Mouse (Mus musculus) frontal cortex, postnatal 14 days (tissue): ENCODE data around the gene Stkld1.
A peak's percentile ranks its signal among the peaks of the same experiment; 100 is the strongest.

Source experiments
- DNase-seq, 2 experiments: peaks; one replicate each; pipeline ENCODE4 v3.0.0; 2022; ENCODE audit warnings: low spot score in 2 of 2

Gene Stkld1

DNA sequence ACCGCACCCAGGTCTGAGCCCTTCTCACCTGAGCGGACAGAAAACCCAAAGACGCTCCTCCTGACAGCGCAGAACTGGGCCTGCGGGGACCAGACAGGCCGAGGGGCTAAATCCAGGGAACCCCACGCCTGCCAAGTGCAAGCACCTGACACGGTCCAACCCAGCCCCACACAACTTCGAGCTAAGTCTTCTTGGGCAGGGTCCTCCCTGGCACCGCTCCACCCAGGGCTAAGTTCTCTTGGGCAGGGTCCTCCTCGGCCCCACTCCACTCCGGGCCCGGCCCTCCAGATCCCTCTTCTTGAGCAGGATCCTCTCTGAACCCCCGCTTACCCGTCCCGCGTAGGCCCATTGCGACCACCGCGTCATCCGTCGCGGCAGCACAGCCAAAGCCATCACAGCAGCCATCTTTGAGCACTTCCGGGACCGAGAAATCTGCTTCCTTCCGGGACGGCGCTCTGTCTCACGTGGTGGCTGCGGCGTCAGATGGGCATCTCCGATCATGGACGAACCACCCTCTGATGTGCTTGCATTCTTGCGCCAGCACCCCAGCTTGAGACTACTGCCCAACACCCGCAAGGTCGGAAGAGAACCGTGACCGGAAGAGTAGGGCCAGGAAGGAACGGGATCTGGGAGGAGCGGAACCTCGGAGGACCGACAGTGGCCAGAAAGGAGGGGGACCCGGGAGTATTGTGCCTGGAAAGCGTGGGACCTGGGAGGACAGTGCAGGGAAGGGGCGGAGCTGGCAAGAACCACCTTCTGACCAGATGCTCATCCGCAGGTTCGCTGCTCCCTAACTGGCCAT is 17.7 kb upstream of the Stkld1 start, which contains the start of the genes Surf2 and Surf1:
Gene Surf2, plus strand, starts transcription at position 441 of the 802 bp plus-strand sequence.
Gene Surf1, minus strand, starts transcription at position 604 of the 802 bp plus-strand sequence.
- DNase-seq, result peak; percentile 80 to 81

DNA sequence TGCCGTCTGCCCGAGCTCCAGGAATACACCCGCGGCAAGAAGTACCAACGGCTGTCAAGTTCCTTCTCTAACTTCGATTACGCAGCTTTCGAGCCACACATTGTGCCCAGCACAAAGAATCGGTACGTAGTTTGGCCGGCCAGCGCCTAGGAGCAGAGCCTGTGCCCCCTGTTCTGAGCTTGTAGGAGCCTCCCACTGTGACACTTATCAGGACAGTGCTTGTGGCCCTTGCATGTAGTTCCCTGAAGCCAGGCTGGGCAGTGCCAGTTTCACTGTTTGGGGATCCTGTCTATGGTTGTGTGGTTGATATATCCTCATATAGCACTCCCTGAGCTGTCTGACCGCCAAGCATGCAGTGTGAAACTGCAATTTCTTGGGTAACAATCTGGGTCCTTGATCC is 17.1 kb upstream of the Stkld1 start:
- no peak for DNase-seq

DNA sequence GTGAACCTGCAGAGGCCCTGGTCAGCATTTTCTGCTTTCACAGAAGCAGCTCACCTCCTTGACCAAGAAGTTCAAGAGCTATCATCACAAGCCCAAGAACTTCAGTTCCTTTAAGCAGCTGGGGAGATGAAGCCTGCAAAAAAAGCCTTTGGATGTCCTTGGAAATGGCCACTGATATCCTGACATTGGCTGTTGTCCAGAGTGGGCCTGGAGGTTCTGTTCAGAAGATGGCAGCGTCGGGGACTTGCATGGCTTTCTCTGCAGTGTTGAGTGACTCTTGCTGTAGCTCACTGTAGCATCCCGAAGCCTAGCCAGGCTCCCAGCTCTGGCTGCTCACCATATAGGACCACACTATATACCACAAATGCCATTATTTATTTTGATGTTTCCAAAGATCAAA is 14.2 kb upstream of the Stkld1 start:
- DNase-seq, result no peak

DNA sequence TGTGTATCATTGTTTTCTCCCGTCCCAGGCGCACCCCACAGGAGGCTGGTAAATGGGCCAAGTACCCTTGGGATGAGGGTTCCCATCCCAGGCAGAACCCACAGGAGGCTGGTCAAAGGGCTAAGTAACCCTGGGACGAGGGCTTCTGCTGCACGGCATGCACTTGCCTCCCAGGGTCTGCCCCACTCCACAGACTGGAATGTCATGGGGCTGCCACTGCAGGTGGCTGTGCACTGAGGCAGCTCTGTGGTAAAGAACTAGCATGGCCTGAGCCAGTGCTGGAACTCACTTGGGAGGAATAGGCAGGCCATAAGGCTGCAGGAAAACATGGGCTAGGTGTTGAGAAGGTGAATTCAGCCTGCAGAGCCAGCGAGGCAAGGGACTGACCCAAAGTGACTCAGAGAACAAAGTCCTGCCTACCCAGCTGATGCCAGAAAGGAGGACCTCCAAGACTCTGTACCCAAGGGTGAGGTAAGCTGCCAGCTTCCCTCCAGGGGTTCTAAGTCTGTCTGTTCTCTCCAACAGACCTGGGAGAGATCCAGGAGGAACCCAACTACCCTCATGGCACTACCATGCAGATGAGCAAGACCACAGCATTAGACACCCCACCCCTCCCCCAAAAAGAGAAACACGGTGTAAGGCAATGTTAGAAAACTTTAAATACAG is 13.5 kb upstream of the Stkld1 start:
- DNase-seq, result no peak

DNA sequence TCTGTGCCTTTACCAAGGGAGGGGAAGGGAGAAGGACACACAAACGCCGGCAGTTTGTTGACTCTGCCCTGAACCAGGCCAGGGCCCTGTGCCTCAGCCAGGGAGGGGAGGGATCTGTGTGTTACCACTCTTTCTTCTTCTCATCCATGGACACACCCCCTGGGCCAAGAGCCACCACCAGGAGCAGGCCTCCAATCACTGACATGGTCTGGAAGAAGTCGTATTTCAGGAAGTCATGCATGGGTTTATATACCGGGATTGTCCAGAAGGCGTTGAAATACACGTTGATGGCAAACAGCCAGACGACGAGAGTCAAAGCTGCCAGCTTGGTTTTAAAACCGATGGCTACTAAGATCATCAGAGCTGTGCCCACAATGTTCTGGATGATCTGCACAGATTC is 12.1 kb upstream of the Stkld1 start:
- no peak for DNase-seq

DNA sequence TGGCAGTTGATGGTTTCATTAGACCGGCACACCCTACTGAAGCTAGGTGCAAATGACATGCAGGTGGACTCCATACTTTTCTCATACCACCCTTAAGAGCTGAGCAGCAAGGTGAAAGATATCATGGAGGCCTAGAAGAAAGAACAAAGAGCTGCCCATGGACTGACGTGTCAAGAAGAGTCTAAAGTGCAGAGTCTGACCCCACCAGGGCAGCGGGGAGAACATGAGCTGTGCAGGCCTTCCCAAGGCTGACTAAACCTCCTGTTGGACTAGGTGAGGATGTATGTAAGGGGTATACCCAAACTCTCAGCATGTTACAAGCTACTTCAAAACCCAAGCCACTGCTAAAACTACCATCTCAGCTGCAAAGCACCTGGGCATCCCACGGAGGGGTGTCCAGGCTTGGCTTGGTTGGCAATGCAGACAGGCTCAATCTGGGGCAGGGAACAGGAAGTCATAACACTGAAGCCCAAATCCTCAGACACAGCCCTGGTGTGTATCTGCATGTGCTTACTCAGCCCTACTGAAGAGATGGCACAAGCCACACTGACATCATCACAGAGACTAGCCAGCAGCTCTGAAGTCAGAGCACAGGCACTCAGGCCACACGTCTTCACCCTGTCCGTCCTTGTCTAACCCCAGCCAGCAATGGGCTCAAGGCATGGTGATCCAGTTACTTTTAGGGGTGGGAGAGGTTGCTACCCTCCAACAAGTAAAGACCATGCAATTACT is 5.9 kb upstream of the Stkld1 start:
- DNase-seq, result no peak

DNA sequence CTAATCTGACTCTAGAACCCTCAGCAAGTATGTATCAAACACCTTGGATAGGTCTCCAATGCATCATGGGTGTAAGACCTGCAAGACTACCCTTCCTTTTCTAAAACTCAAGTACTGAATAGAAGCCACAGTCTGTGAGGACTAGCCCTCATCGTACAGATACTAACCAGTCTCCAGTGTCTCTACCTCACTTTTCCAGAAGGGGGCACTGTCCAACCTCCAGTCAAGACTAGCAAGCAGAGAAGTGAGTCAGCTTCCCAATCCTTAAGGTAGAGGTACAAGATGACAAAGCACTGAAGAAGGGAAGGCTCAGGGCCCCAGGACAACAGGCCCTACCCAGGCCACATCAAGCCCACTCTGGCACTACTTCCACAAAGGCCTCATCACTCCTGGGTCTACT is 3.5 kb upstream of the Stkld1 start:
- DNase-seq, result peak in 1 of 2 experiments; percentile 63

DNA sequence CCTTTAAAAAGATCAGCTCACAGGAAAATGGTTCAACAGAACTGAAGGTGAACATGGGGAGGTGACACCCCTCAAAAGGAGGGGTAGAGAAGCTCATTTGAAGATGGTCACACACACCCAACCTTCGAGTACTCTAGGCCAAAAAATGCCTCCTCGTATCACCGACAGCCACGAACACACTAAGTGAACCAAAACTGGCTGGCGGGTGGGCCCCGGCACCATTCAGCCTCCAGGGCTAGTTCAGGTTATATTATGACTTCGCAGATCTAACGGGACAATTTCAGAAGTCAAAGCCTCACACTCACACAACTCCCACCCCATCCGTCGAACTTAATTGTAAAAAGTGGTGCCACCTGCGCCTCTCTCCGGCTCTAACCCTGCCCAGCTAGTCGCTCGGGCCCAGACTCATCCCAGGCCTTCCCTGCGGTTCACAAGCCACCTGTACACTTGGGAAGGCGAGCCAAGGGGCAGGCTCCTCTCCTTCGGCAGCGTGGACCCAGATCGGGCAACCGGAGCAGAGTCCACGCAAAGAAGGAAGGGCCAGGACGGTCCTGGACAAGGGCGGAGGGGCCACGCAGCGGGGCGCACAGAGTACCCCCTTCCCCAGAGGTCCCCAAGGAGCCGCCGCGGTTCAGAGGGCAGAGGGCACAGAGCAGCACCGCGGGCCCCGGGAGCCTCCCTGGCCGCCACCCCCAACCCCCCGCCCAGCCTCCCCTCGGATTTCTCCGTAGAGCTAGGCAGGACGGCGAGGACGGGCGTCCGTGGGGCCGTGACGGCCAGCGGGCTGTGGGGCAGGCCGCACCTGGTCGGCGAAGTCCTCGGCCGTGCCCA is 1.2 kb upstream of the Stkld1 start:
- DNase-seq, result no peak

DNA sequence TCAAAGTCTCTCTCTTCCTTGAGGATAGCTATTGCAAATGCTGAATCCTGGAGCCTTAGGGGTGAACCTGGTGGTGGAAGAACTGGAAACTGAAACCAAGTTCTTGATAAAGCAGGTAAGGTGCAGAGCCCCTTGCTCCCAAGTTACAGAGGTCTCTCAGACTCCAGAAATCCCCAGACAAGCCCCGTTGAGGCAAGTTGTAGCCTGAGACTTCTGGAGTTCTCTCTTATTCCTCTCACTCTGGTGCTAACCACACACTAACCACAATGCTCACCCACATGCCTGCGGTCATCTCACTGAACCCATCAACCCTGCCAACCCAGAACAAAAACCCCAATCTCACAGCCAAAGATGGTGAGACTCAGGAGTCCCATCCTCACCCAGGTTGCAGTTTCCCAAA is 1.4 kb downstream of the Stkld1 start:
- no peak for DNase-seq

DNA sequence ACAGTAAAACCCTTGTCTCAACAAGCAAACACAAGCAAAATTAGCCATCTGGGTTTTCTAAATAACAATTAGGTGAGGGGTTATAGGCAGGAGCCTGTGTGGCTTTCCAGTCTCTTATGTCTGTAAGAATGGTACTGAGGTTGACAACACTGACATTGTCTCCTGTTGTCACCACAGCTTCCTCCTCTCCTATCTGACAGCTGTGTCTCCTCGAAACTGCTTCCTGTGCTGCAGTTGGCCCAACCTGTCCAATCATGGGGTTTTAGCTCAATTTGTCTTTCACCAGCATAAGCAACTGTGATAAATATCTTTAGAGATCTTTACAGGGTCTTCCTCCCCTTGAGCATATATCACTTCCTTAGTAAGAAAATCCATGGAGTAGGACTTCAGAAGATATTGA is 2.6 kb downstream of the Stkld1 start:
- no peak for DNase-seq

DNA sequence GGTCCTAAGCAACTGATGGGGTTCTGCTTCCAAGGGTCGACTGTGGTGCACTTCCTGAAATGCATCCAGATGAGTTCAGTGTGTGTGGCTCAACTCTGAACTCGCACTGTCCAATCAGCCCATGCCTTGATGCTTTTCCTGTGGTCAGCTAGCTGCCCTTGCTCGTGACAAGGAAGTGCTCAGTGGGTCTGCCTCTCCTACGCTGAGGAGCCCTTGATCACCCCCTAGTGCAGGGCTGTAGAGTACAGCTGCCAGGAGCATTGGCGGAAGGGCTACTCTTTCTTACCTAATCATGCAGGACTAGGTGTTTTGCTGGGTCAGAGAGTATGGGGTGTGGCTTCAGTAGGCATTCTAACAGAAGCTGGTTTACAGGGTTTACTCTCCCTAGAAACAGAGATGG is 7.7 kb downstream of the Stkld1 start:
- DNase-seq, result no peak

DNA sequence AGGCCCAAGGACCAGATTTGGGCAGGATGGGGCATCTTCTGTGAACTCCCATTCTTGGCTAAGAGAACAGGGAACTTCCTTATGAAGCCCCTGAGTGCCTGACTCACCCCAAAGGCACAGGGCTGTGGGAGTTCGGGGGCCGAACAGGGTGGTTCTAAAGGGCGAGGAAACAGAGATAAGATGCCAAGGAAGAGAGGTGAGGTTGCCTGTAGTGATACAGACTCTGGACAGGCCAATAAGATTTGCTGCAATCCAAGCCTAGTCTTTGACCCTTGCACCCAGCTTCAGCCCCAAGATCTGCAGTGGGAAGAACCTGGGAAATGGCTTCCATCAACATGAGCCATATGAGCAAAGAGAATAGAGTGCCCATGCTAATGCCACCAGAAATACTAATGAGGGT is 9.4 kb downstream of the Stkld1 start:
- no peak for DNase-seq

DNA sequence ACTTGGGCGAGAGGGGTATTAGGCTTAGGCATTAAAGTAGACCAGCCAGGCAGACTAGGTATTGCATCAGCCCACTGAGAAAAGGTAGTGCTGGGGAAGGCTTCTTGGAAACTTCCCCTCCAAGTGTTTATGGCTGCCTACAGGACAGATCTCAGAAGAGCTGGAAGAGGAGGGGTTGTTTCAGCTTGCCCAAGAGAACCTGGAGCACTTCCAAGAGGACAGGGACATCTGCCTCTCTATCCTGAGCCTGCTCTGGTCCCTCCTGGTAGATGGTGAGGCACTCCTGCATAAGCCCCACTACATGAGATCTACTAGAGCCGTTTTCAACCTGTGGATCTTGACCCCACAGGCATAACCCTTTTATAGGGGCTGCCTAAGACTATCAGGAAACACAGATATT is 16.6 kb downstream of the Stkld1 start:
- DNase-seq, result no peak

DNA sequence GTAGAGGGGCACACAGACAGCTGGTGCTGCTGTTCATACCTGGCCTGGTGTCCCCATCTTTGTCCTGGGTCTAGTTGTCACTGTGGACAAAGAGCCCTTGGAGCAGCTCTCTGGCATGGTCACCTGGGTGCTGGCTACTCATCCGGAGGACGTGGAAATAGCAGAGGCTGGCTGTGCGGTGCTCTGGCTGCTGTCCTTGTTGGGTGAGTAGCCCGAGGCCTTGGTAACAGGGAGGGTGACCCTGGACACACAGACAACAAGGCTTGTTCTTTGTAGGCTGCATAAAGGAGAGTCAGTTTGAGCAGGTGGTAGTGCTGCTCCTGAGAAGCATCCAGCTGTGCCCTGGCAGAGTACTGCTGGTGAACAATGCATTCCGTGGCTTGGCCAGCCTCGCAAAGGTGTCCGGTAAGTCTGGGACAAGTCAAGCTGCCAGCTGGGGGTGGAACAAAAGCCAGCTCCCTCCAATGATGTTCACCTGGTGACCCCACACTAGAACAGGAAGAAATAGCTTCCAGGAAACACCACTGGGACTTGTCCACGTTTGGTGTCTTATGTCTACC is 17.6 kb downstream of the Stkld1 start:
- no peak for DNase-seq

DNA sequence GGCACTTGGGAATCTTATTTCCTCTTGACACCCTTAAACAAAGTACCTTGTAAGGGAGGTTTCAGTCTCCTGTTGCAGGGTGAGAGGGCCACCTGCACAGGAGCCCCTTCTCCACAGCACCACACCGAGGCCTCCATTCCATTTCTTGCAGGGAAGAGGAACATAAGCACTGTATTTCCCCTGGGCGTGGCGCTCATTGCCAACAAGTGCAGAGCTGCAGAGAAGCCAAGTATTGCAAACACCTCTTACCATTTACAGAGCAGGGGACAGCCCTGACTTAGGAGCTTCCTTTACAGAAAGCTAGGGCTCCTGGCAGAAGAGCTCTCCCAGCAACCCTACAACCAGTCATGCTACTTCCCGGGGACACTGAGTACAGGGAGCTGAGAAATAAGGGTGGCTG is 18.3 kb downstream of the Stkld1 start:
- no peak for DNase-seq

DNA sequence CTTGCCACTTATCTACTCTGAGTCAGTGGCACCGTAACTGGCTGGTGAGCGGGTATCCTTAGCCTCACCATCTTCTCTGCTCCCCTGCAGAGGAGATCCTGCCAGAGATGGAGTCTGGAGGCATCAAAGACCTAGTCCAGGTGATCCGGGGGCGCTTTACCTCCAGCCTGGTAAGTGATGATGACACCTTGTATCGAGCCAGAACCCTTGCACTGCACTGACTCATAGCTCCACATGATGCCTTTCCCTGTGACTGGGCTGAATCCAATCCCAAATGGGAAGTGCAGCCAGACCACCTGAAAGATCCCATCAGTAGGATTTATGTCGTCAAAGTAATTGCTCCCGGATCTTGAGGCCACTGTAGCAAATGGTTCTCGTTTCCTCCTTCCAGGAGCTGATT is 19.0 kb downstream of the Stkld1 start:
- DNase-seq, result no peak

DNA sequence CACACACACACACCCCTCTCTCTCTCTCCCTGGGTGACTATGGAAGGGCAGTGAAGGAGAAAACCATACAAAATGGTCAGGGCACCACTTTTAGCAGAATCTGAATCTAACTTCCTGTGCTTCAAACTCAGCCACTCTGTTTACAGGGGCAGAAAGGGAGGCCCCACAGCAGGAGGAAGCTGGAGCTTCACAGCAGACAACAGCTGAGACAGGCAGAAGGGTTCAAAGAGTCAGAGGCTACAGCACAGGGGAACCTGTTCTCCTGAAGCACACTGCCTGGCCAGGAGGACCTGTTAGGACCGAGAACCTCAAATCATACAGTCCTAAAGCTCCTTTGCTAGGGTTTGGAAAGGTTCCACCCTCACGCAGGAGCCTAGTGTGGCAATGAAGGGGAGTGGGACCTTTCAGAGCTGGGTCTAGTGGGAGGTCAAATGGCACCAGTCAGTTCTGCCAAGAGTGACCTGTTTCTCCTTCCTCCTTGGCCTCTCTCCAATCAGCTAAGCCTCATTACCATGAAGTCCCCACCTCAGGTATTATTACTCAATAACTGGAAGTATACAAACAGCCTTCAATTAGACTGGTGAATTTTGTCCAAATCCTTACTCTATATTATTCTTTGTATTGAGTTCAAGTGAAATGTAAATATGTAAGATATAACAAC is 21.0 kb downstream of the Stkld1 start:
- no peak for DNase-seq

DNA sequence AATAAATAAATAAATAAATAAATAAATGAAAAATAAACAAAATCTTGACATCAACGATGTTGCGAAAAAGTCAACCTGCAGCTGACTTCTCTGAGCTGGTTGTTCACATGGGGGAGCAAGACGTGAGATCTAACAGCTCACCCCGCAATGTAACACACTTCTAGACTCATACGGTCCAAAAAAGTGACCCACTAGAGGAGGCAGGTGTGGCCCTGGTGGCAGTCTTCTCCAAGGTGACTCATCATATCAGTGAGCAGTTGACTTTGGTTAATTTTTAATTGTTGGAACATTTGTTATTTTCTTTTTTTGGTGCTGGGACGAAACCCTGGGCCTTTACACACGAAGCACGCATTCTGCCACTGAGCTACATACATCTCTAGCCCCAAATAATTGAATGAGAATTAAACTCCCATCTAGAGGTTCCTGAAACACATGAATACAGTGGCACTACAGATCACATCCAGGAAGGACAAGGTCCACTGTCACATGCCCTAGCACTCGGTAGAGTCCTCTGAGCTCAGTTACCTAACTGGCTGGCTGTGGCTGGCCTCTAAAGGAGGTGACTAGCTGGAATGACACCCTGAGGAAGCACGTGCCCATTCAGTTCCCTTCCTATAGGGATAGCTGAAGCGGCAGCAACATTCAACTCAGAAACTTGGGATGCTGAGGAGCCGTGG is 23.1 kb downstream of the Stkld1 start:
- DNase-seq, result no peak

DNA sequence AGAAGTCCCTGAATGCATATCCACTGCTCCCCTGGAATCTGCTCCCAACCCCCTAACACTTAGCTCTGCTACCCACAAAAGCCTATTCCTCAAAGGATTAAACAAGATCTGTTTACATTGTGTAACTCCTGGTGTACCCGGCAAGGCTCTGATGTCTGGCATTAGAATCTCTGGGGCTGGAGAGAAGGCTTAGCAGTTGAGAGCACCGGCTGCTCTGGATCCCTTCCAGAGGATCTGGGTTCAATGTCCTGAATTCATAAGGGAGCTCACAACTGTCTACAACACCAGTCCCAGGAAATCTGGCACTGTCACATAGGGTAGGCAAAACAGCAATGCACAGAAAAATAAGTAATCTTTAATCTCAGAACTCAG is 23.6 kb downstream of the Stkld1 start:
- no peak for DNase-seq

DNA sequence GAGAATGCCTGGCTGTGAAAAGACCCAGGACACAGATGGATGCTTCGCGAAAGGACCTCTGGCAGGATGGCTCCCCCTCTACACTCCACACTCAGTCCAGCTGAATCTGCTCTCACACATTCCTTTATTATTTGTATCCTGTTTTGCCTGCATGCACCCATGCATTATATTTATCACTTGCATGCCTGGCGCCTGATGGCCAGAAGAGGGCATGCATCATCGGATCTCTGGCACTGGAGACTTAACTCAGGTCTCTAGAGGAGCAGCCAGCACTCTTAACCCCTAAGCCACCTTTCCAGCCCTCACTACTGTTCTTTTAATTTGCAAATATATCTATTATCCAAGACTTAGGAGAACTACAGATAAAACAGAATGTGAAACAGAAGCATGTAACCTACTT is 26.9 kb downstream of the Stkld1 start:
- no peak for DNase-seq
